Mouse (Mus musculus) heart, embryonic 15.5 days (tissue): Measurements from ENCODE around the gene Pxylp1. TPM values are rescaled to one million over a fixed set of nuclear protein-coding genes. Genes with fewer than 3 reads are reported as not detected.

ENCODE experiments used
- ATAC-seq: fragments of 200-750 bp; cut with Nextera tagmentation; replicated peaks from 2 replicates; pipeline ENCODE4 v1.8.0; 2017; ENCODE audit warnings: low read depth, moderate TSS enrichment; ENCODE audit not compliant: insufficient number of reproducible peaks, insufficient read depth, low FRiP score
- H3K27ac ChIP-seq: fragments of 300-500 bp; sonication (generic); 2 replicates; pipeline ENCODE4 v1.5.1; 2015; ENCODE audit warnings: mild to moderate bottlenecking, inconsistent platforms
- H3K27me3 ChIP-seq: fragments of 300-500 bp; sonication (generic); 2 replicates; pipeline ENCODE4 v1.6.1; 2015; ENCODE audit warnings: inconsistent platforms
- H3K36me3 ChIP-seq: fragments of 300-500 bp; sonication (generic); 2 replicates; pipeline ENCODE4 v1.6.1; 2015; ENCODE audit warnings: mild to moderate bottlenecking, inconsistent platforms
- H3K4me1 ChIP-seq: fragments of 300-500 bp; sonication (generic); replicated peaks from 2 replicates; pipeline ENCODE4 v1.6.1; 2015; ENCODE audit warnings: inconsistent platforms
- H3K4me2 ChIP-seq: fragments of 300-500 bp; sonication (generic); 2 replicates; pipeline ENCODE4 v1.6.1; 2015; ENCODE audit warnings: inconsistent platforms, mild to moderate bottlenecking, moderate library complexity
- H3K4me3 ChIP-seq: fragments of 300-500 bp; sonication (generic); 2 replicates; pipeline ENCODE4 v1.5.1; 2015; ENCODE audit warnings: mild to moderate bottlenecking, inconsistent platforms
- H3K9ac ChIP-seq: fragments of 300-500 bp; sonication (generic); 2 replicates; pipeline ENCODE4 v1.6.1; 2015; ENCODE audit warnings: mild to moderate bottlenecking, inconsistent platforms
- H3K9me3 ChIP-seq: fragments of 300-500 bp; sonication (generic); replicated peaks from 2 replicates; pipeline ENCODE4 v1.6.1; 2016; ENCODE audit warnings: inconsistent platforms
- WGBS: fragments of 180-500 bp; shearing (Covaris S2); methylation state at CpG from one replicate; pipeline ENCODE4 v1.1.7; 2015; ENCODE audit warnings: mixed read lengths; 5-methylcytosine and 5-hydroxymethylcytosine counted together
- polyA plus RNA-seq: library from polyadenylated mRNA; unstranded; fragments of >200 nt; fragmentation: Nextera tagmentation; extraction: Ambion mirVana; gene quantifications from 2 replicates; pipeline ENCODE4 v1.2.1, GENCODE M21; 2015

Gene Pxylp1
- polyA plus RNA-seq, 1 experiment from 2014 or later = 27.6 TPM

DNA sequence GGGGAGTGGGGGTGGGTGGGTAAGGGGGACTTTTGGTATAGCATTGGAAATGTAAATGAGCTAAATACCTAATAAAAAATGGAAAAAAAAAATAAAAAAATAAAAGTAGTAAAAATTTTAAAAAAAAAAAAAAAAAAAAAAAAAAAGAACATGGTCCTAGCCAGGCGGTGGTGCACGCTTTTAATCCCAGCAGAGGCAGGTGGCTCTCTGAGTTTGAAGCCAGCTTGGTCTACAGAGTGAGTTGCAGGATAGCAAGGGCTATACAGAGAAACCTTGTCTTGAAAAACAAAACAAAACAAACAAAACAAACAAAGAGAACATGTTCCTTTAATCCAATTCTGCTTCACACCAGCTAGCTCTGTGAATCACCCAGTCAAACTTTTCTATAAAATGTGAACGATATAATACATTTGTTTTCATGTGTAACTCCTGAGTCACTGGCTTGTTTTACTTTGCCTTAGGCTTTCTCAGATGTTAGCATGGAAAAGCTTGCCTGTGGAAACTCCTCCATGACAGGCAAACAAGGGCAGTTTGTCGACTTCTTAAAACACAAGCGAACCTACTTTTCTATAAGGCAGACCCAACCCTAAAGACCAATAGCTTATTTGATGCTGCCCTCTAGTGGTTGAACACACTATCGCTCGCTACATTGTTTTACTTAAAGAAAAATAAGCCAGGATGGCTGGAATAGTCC lies 74.2 kb downstream of the Pxylp1 start:
- Histone ChIP-seq H3K4me1 (no peaks in the 10 kb centered on the region), H3K4me2 (no peak overlapping the region), H3K27me3 (no peaks in the 10 kb centered on the region), H3K4me3 (no peak overlapping the region), H3K9ac (no peak overlapping the region), H3K36me3 (no peaks in the 10 kb centered on the region), H3K27ac (no peak overlapping the region), H3K9me3 (no peaks in the 10 kb centered on the region)
- 35% methylated on average over 7 of the region's 7 CpGs for WGBS
- no peak; the same call in 1 of the 2 replicates for ATAC-seq

- WGBS = 51% methylated on average over 4 of the region's 4 CpGs
- ATAC-seq = no peak
- Histone ChIP-seq H3K27me3 (no peaks in the 10 kb centered on the region), H3K9me3 (no peaks in the 10 kb centered on the region), H3K27ac (no peak overlapping the region), H3K4me1 (no peaks in the 10 kb centered on the region), H3K4me3 (no peak overlapping the region), H3K36me3 (no peaks in the 10 kb centered on the region), H3K4me2 (no peak overlapping the region), H3K9ac (no peak overlapping the region)
Observed at GRCm38 (mm10) chr9:96811996-96812395, 80.5 kb downstream of the Pxylp1 start.

DNA sequence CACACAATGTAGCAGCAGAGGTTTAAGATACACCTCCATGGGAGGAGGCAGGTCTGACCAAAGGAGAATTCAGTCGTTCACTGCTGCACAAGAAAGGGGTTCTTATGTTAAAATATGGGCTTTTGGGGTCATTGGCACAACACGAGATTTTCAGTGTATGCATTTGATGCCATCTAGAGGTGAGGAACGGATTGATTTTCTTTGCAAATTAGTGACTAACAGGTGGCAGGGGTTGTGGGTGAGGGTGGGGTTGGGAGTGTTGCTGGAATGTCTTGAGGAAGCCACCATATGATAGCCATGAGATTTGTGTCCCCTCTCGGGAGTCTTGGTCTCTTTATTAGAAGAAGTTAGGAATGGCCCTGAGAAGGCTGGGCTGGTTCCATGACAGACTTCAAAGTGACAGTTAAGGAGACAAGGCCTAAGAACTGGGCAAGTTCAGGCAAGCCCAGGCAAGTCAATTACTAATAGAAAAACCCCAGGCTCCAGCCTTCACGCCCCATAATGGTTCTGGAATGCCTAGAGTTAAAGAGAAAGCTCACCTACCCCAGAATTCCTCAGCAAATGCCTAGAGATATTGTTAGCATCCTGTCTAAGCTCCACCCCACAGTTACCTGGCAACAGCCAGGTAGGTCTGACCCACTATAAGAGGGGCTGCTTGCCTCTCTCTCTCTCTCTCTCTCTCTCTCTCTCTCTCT lies 92.2 kb downstream of the Pxylp1 start:
- Histone ChIP-seq H3K4me3 (no peak overlapping the region), H3K36me3 (no peaks in the 10 kb centered on the region), H3K4me1 (peaks cover 6% of the 10 kb centered on the region; the same call in 1 of the 2 replicates), H3K4me2 (no peak overlapping the region), H3K9ac (no peak overlapping the region), H3K27ac (no peak overlapping the region), H3K9me3 (no peaks in the 10 kb centered on the region), H3K27me3 (no peaks in the 10 kb centered on the region)
- ATAC-seq = no peak
- 28% methylated on average over 5 of the region's 5 CpGs for WGBS

- Histone ChIP-seq H3K9me3 (no peaks in the 10 kb centered on the region), H3K9ac (no peak overlapping the region), H3K27ac (no peak overlapping the region), H3K36me3 (no peaks in the 10 kb centered on the region), H3K4me3 (no peak overlapping the region), H3K4me1 (peaks cover 8% of the 10 kb centered on the region; the same call in 1 of the 2 replicates), H3K4me2 (no peak overlapping the region), H3K27me3 (no peaks in the 10 kb centered on the region)
- WGBS = 94% methylated on average over 3 of the region's 3 CpGs
- no peak for ATAC-seq
Observed at GRCm38 (mm10) chr9:96797311-96797710, 95.2 kb downstream of the Pxylp1 start.

DNA sequence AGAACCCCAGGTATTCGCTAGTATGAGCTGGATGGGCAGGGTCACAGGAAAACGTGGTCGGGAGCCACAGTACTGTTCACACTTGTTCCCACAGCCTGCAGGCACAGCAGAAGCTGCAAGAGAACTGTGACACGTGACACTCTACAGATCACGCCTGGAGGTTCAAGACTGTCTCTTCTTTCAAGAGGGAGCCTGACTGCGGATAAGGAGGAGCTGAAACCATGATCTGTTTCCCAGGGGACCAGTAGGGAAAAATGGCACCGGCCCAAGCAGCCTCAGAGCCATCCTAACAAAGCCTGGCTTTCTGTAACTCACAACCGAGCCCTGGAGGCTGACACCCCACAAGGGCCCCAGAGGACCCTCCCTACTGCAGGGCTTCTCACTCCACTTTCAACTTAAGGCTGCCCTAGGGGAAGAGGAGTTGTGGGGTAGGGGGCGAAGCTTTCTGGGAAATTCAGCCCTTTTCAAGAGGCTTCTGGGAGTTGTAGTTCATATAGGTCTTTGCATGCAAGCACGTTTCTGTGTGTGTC lies 97.0 kb downstream of the Pxylp1 start:
- Histone ChIP-seq H3K4me1 (peaks cover 8% of the 10 kb centered on the region; the same call in 1 of the 2 replicates), H3K9ac (peak overlapping the region; percentile 47), H3K27ac (peak overlapping the region; percentile 71), H3K4me2 (peak overlapping the region; percentile 79), H3K27me3 (no peaks in the 10 kb centered on the region), H3K4me3 (peak overlapping the region; percentile 51), H3K36me3 (no peaks in the 10 kb centered on the region), H3K9me3 (no peaks in the 10 kb centered on the region)
- WGBS = 6% methylated on average over 10 of the region's 10 CpGs
- peak; percentile 61 for ATAC-seq

DNA sequence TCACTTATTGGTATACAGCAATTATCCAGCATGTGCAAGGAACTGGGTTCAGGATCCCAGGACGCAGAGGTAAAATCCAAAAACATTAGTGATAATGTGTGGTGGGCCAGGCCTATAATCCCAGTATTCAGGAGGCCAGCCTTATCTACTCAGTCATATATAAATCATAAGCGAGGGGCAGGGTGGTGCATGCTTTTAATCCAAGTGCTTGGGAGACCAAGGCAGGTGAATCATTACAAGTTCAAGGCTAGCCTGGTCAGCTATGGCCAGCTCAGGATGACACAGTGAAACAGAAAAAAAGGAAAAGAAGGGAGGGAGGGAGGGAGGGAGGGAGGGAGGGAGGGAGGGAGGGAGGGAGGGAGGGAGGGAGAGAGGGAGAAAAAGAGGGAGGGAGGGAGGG lies 97.9 kb downstream of the Pxylp1 start:
- H3K9me3 ChIP-seq = no peaks in the 10 kb centered on the region
- H3K4me1 ChIP-seq = peaks cover 8% of the 10 kb centered on the region; the same call in 1 of the 2 replicates
- ATAC-seq = no peak
- H3K27me3 ChIP-seq = no peaks in the 10 kb centered on the region
- H3K4me2 ChIP-seq = no peak overlapping the region
- no peak overlapping the region for H3K4me3 ChIP-seq
- H3K9ac ChIP-seq = no peak overlapping the region
- 89% methylated on average over 2 of the region's 2 CpGs for WGBS
- no peaks in the 10 kb centered on the region for H3K36me3 ChIP-seq
- H3K27ac ChIP-seq = no peak overlapping the region

DNA sequence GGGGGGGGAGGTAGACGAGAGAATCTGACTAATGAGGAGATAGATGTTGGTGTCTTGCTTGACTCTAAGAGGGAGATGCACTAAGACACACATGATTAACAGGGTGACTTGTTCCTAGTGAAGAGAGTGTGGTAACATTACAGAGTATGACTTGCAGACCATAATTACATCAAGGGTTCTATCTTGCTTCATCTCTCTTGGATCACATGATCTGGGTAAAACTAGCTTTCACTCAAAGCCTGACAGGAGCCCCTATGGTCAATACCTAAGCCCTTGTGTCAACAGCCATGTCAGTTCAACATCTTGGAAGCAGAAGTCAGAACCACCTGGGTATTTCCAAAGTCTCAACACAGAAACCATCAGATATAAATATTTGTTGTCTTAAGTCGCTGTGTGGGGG lies 99.9 kb downstream of the Pxylp1 start:
- H3K36me3 ChIP-seq = no peaks in the 10 kb centered on the region
- no peak for ATAC-seq
- no peaks in the 10 kb centered on the region for H3K9me3 ChIP-seq
- no peak overlapping the region for H3K9ac ChIP-seq
- WGBS = 75% methylated on average over 2 of the region's 2 CpGs
- H3K4me2 ChIP-seq = no peak overlapping the region
- H3K4me3 ChIP-seq = no peak overlapping the region
- peaks cover 8% of the 10 kb centered on the region; the same call in 1 of the 2 replicates for H3K4me1 ChIP-seq
- no peak overlapping the region for H3K27ac ChIP-seq
- no peaks in the 10 kb centered on the region for H3K27me3 ChIP-seq

GRCm38 (mm10) chr9:96790389-96791007 lies 102.0 kb downstream of the Pxylp1 start:
- Histone ChIP-seq H3K4me2 (no peak overlapping the region), H3K27ac (no peak overlapping the region), H3K9me3 (no peaks in the 10 kb centered on the region), H3K27me3 (no peaks in the 10 kb centered on the region), H3K9ac (no peak overlapping the region), H3K4me1 (peaks cover 5% of the 10 kb centered on the region; the same call in 1 of the 2 replicates), H3K36me3 (no peaks in the 10 kb centered on the region), H3K4me3 (no peak overlapping the region)
- ATAC-seq = no peak
- 36% methylated on average over 4 of the region's 4 CpGs for WGBS

DNA sequence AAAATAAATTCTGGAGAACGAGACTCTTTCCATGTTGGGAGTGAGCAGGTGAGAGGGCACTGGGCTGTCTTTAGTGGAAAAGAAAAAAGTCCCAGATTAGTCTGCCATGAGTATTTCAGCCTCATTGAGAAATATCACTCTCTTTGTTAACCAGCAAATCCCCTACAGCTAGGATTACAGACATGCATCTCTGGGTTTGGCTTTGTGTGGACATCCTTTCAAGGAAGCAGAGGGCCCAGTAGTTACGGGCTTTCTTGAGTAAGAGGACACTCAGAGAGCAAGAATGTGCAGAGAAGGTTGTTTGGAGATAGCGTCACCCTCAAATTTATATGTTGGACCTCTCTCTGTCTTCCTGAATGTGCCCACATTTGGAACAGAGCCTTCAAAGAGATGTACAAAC lies 102.6 kb downstream of the Pxylp1 start:
- Histone ChIP-seq H3K9ac (no peak overlapping the region), H3K4me3 (no peak overlapping the region), H3K4me2 (no peak overlapping the region), H3K27ac (no peak overlapping the region), H3K36me3 (no peaks in the 10 kb centered on the region), H3K9me3 (no peaks in the 10 kb centered on the region), H3K27me3 (no peaks in the 10 kb centered on the region), H3K4me1 (no peaks in the 10 kb centered on the region)
- no peak for ATAC-seq
- WGBS = 63% methylated on average over 3 of the region's 3 CpGs

- H3K4me2 ChIP-seq = no peak overlapping the region
- H3K4me3 ChIP-seq = no peak overlapping the region
- no peaks in the 10 kb centered on the region for H3K27me3 ChIP-seq
- 81% methylated on average over 10 of the region's 10 CpGs for WGBS
- no peak overlapping the region for H3K9ac ChIP-seq
- H3K27ac ChIP-seq = no peak overlapping the region
- H3K4me1 ChIP-seq = peaks cover 9% of the 10 kb centered on the region
- no peaks in the 10 kb centered on the region for H3K9me3 ChIP-seq
- no peaks in the 10 kb centered on the region for H3K36me3 ChIP-seq
- ATAC-seq = no peak
Observed at GRCm38 (mm10) chr9:96787797-96788196, 104.7 kb downstream of the Pxylp1 start.

DNA sequence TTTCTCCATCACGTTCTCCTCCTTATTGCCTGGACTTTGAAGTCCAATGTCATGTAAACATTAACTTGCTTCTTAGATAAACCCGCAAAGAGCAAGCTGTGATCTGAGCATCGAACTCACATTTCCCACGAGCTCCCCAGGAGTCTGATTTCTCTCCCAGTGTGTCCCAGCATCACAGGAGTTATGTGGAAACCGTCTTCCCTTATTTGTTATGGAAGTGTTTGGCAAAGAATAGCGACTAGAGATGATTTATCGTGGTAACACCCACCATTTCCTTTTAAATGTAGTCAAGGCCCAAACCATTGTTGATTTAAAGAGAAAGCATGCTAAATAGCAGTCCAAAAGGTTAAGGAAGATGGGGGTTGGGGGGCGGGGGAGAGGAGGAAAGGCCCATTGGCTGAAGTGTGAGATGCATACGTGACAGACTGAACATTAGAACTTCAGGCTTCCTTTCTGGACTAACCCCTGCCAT lies 106.6 kb downstream of the Pxylp1 start:
- Histone ChIP-seq H3K4me2 (no peak overlapping the region), H3K36me3 (no peaks in the 10 kb centered on the region), H3K27ac (peak overlapping the region; percentile 7; the same call in 1 of the 2 replicates), H3K9me3 (no peaks in the 10 kb centered on the region), H3K4me3 (no peak overlapping the region), H3K9ac (no peak overlapping the region), H3K4me1 (peaks cover 9% of the 10 kb centered on the region), H3K27me3 (no peaks in the 10 kb centered on the region)
- ATAC-seq = no peak
- 49% methylated on average over 9 of the region's 9 CpGs for WGBS
